Mouse (Mus musculus): Measurements from ENCODE around the gene Tspyl4. TPM values are rescaled to one million over a fixed set of nuclear protein-coding genes. Genes with fewer than 3 reads are reported as not detected.
A peak's percentile ranks its signal among the peaks of the same experiment; 100 is the strongest.
"Not testable (repeated sequence)": the region's sequence is repeated elsewhere in the genome, so short reads cannot be mapped to it uniquely, and the experiment has no call there.

The Tspyl4 gene
- total RNA-seq (2015; ENCODE audit: low replicate concordance) (4.2 TPM in 1 of 2 replicates, not detected in the other), total RNA-seq (2017; ENCODE audit: low replicate concordance) (1.1 and 1.5 TPM in 2 replicates)

- ATAC-seq (replicated peaks; ENCODE audit: low FRiP score, poor library complexity, severe bottlenecking) = peak; percentile 99
Observed at GRCm38 (mm10) chr10:34297299-34297979, at the start of gene Tspyl4. Gene Tspyl4 (plus strand): TSS chr10:34297442.

GRCm38 (mm10) chr10:34247757-34248156 lies 49.5 kb upstream of the Tspyl4 start:
- no peak for ATAC-seq (replicated peaks; ENCODE audit: low FRiP score, poor library complexity, severe bottlenecking)

GRCm38 (mm10) chr10:34249594-34249993 lies 47.6 kb upstream of the Tspyl4 start:
- no peak for ATAC-seq (replicated peaks; ENCODE audit: low FRiP score, poor library complexity, severe bottlenecking)

GRCm38 (mm10) chr10:34252833-34253232 lies 44.4 kb upstream of the Tspyl4 start:
- ATAC-seq (replicated peaks; ENCODE audit: low FRiP score, poor library complexity, severe bottlenecking) = not testable (repeated sequence)

- no peak for ATAC-seq (replicated peaks; ENCODE audit: low FRiP score, poor library complexity, severe bottlenecking)
Observed at GRCm38 (mm10) chr10:34265106-34265505, 32.1 kb upstream of the Tspyl4 start.

- ATAC-seq (replicated peaks; ENCODE audit: low FRiP score, poor library complexity, severe bottlenecking) = no peak
Observed at GRCm38 (mm10) chr10:34267312-34268070, 29.8 kb upstream of the Tspyl4 start.

- ATAC-seq (replicated peaks; ENCODE audit: low FRiP score, poor library complexity, severe bottlenecking) = no peak
Observed at GRCm38 (mm10) chr10:34271681-34272080, 25.6 kb upstream of the Tspyl4 start.

GRCm38 (mm10) chr10:34280591-34281175 lies 16.6 kb upstream of the Tspyl4 start:
- peak; percentile 67 for ATAC-seq (replicated peaks; ENCODE audit: low FRiP score, poor library complexity, severe bottlenecking)

- no peak for ATAC-seq (replicated peaks; ENCODE audit: low FRiP score, poor library complexity, severe bottlenecking)
Observed at GRCm38 (mm10) chr10:34281211-34281961, 15.9 kb upstream of the Tspyl4 start.

- ATAC-seq (replicated peaks; ENCODE audit: low FRiP score, poor library complexity, severe bottlenecking) = peak; percentile 96
Observed at GRCm38 (mm10) chr10:34281962-34282388, 15.3 kb upstream of the Tspyl4 start, which contains the start of gene Tspyl1. Gene Tspyl1 (plus strand): TSS chr10:34282190.

GRCm38 (mm10) chr10:34282420-34283238 lies 14.6 kb upstream of the Tspyl4 start:
- peak; percentile 49 for ATAC-seq (replicated peaks; ENCODE audit: low FRiP score, poor library complexity, severe bottlenecking)

- no peak for ATAC-seq (replicated peaks; ENCODE audit: low FRiP score, poor library complexity, severe bottlenecking)
Observed at GRCm38 (mm10) chr10:34296911-34297298, 337 bp upstream of the Tspyl4 start.

- no peak for ATAC-seq (replicated peaks; ENCODE audit: low FRiP score, poor library complexity, severe bottlenecking)
Observed at GRCm38 (mm10) chr10:34297980-34298753, 925 bp downstream of the Tspyl4 start.

- no peak for ATAC-seq (replicated peaks; ENCODE audit: low FRiP score, poor library complexity, severe bottlenecking)
Observed at GRCm38 (mm10) chr10:34300368-34300767, 3.1 kb downstream of the Tspyl4 start.

GRCm38 (mm10) chr10:34307070-34307469 lies 9.8 kb downstream of the Tspyl4 start:
- ATAC-seq (replicated peaks; ENCODE audit: low FRiP score, poor library complexity, severe bottlenecking) = no peak

- no peak for ATAC-seq (replicated peaks; ENCODE audit: low FRiP score, poor library complexity, severe bottlenecking)
Observed at GRCm38 (mm10) chr10:34309915-34310685, 12.9 kb downstream of the Tspyl4 start.

- no peak for ATAC-seq (replicated peaks; ENCODE audit: low FRiP score, poor library complexity, severe bottlenecking)
Observed at GRCm38 (mm10) chr10:34312536-34312935, 15.3 kb downstream of the Tspyl4 start.

Measured in erythroblast, adult 5-6 weeks (primary cell).